Mouse (Mus musculus): ENCODE results near the gene Zzef1. TPM values are rescaled to one million over a fixed set of nuclear protein-coding genes. Genes with fewer than 3 reads are reported as not detected.
A peak's percentile ranks its signal among the peaks of the same experiment; 100 is the strongest.

The Zzef1 gene
- polyA plus RNA-seq, 1 experiment from 2014 or later = 10.6 TPM

- H3K4me3 ChIP-seq = no peak overlapping the region
- no peak overlapping the region for H3K9ac ChIP-seq
- H3K36me3 ChIP-seq = no peaks in the 10 kb centered on the region
- 76% methylated on average over 7 of the region's 7 CpGs for WGBS
- H3K9me3 ChIP-seq = no peaks in the 10 kb centered on the region
- no peak overlapping the region for H3K4me2 ChIP-seq
- H3K27ac ChIP-seq = no peak overlapping the region
- H3K27me3 ChIP-seq = no peaks in the 10 kb centered on the region
- H3K4me1 ChIP-seq = peaks cover 20% of the 10 kb centered on the region
- ATAC-seq (ENCODE audit: insufficient number of reproducible peaks, insufficient read depth, low FRiP score, low TSS enrichment, low read depth) = no peak
Measured at GRCm38 (mm10) chr11:72948254-72948653, 152.2 kb downstream of the Zzef1 start.

- Histone ChIP-seq H3K9ac (no peak overlapping the region), H3K27ac (no peak overlapping the region), H3K4me3 (no peak overlapping the region), H3K36me3 (no peaks in the 10 kb centered on the region), H3K27me3 (no peaks in the 10 kb centered on the region), H3K9me3 (no peaks in the 10 kb centered on the region), H3K4me2 (no peak overlapping the region), H3K4me1 (peaks cover 16% of the 10 kb centered on the region)
- 70% methylated on average over 22 of the region's 22 CpGs for WGBS
- no peak for ATAC-seq (ENCODE audit: insufficient number of reproducible peaks, insufficient read depth, low FRiP score, low TSS enrichment, low read depth)
Measured at GRCm38 (mm10) chr11:72951137-72952000, 155.3 kb downstream of the Zzef1 start.

DNA sequence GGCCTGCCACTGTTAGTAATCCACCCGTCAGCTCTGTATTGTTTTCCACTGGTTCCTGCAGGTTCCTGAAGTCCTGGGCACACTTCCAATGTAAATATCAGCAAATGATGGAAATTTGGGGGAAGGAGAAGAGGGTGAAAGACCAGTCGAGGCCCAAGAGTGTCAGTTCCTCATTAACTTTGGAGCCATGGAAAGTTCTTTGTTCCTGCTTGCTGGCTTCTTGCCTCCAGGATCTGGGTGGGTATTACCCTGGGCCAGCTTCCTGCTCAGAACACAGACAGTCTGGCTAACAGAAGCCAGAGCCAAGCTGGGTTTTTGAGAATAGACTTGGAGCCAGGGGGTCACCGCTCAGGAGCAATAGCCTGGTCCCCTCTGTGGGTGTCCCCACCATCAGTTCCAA is 156.2 kb downstream of the Zzef1 start:
- WGBS = 55% methylated on average over 3 of the region's 3 CpGs
- no peak for ATAC-seq (ENCODE audit: insufficient number of reproducible peaks, insufficient read depth, low FRiP score, low TSS enrichment, low read depth)
- Histone ChIP-seq H3K36me3 (no peaks in the 10 kb centered on the region), H3K27ac (no peak overlapping the region), H3K4me2 (no peak overlapping the region), H3K9me3 (no peaks in the 10 kb centered on the region), H3K4me3 (no peak overlapping the region), H3K4me1 (peaks cover 9% of the 10 kb centered on the region; the same call in 1 of the 2 replicates), H3K9ac (no peak overlapping the region), H3K27me3 (no peaks in the 10 kb centered on the region)

DNA sequence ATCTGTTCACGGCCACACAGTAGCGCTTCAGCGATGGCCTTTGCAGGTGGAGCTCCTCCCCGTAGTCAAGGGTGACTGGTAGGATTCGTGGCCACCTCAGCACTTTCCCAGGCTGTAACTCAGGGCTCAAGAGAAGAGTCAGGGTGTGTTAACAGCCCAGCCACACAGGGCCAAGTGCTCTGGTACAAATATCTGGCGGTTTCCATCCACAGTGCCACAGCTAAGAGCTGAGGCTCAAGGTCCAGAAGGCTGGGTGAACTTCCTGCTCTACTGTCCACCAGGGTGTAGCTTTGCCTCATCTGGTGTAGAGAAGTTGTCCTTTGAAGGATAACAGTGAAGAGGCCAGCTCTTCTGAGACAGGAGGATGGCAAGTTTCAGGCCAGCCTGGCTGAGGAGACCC is 156.7 kb downstream of the Zzef1 start:
- Histone ChIP-seq H3K27ac (no peak overlapping the region), H3K4me2 (no peak overlapping the region), H3K9me3 (no peaks in the 10 kb centered on the region), H3K4me3 (no peak overlapping the region), H3K36me3 (no peaks in the 10 kb centered on the region), H3K4me1 (0 out of 2 replicates have a peak, but pooled peaks cover 8% of the 10 kb centered on the region), H3K9ac (peak overlapping the region; percentile 21; the same call in 1 of the 2 replicates), H3K27me3 (peaks cover 3% of the 10 kb centered on the region; the same call in 1 of the 2 replicates)
- 91% methylated on average over 6 of the region's 6 CpGs for WGBS
- ATAC-seq (ENCODE audit: insufficient number of reproducible peaks, insufficient read depth, low FRiP score, low TSS enrichment, low read depth) = no peak

DNA sequence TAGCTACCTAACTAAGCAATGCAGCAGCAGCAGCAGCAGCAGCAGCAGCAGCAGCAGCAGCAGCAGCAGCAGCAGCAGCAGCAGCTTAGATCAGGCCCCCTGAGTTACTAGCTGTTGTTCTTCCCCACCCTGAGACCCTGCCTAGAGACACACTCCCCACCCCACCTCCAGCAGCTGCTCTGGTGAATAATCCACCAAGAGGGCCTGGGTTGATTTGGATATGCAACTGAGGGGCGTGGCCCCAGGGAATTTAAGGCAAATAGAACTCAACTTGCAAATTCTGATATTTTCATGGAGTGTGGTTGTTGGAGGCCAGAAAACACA is 157.1 kb downstream of the Zzef1 start:
- H3K9me3 ChIP-seq = no peaks in the 10 kb centered on the region
- H3K36me3 ChIP-seq = no peaks in the 10 kb centered on the region
- no peak overlapping the region; the same call in 1 of the 2 replicates for H3K27ac ChIP-seq
- no peak overlapping the region for H3K4me2 ChIP-seq
- 68% methylated on average over 1 of the region's 1 CpGs for WGBS
- 0 out of 2 replicates have a peak, but pooled peaks cover 8% of the 10 kb centered on the region for H3K4me1 ChIP-seq
- H3K27me3 ChIP-seq = peaks cover 3% of the 10 kb centered on the region; the same call in 1 of the 2 replicates
- ATAC-seq (ENCODE audit: insufficient number of reproducible peaks, insufficient read depth, low FRiP score, low TSS enrichment, low read depth) = no peak
- H3K4me3 ChIP-seq = no peak overlapping the region
- H3K9ac ChIP-seq = peak overlapping the region; percentile 21; the same call in 1 of the 2 replicates

DNA sequence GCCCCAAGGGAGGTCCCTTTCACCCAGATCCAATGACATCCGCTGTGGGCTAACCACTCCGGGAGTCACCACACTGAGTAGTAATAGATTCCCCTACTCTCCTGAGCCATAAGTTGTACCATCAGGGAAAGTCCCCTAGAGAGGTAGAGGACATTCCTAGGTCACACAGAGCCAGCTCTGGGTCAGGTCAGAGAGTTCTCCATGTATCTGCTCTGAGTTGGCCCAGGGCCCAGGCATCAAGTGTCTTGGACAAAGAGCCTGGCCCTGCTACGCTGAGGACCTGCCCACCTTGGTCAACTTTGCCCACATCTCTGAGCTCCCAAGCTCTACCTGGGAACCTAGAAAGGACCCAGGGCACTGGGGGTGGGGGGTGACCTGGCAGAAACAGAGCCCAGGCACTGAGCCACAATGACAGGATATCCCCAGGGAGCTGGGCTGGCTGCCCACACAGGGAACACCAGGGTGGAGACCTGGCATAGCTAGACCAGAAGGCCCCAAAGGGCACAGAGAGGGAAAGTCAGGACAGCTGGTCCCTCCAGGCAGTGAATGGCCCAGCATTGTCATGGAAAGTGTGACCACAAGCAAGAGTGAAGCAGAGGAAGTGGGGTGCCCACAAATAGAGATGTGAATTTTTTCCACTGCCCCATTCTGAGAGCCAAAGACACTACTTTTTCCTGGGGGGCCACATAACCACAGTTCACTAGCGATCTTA is 157.6 kb downstream of the Zzef1 start:
- Histone ChIP-seq H3K27ac (no peak overlapping the region; the same call in 1 of the 2 replicates), H3K4me2 (no peak overlapping the region), H3K27me3 (peaks cover 3% of the 10 kb centered on the region; the same call in 1 of the 2 replicates), H3K36me3 (no peaks in the 10 kb centered on the region), H3K9ac (no peak overlapping the region; the same call in 1 of the 2 replicates), H3K4me3 (no peak overlapping the region), H3K9me3 (no peaks in the 10 kb centered on the region), H3K4me1 (0 out of 2 replicates have a peak, but pooled peaks cover 8% of the 10 kb centered on the region)
- 87% methylated on average over 4 of the region's 4 CpGs for WGBS
- ATAC-seq (ENCODE audit: insufficient number of reproducible peaks, insufficient read depth, low FRiP score, low TSS enrichment, low read depth) = no peak

GRCm38 (mm10) chr11:72954216-72954615 is 158.2 kb downstream of the Zzef1 start:
- H3K9me3 ChIP-seq = no peaks in the 10 kb centered on the region
- no peaks in the 10 kb centered on the region for H3K36me3 ChIP-seq
- peaks cover 8% of the 10 kb centered on the region for H3K27me3 ChIP-seq
- 0 out of 2 replicates have a peak, but pooled peaks cover 8% of the 10 kb centered on the region for H3K4me1 ChIP-seq
- H3K4me3 ChIP-seq = no peak overlapping the region
- 84% methylated on average over 4 of the region's 4 CpGs for WGBS
- no peak overlapping the region for H3K4me2 ChIP-seq
- no peak overlapping the region for H3K9ac ChIP-seq
- no peak for ATAC-seq (ENCODE audit: insufficient number of reproducible peaks, insufficient read depth, low FRiP score, low TSS enrichment, low read depth)
- no peak overlapping the region for H3K27ac ChIP-seq

GRCm38 (mm10) chr11:72955339-72955974 is 159.4 kb downstream of the Zzef1 start:
- 0 out of 2 replicates have a peak, but pooled peaks cover 8% of the 10 kb centered on the region for H3K4me1 ChIP-seq
- no peak overlapping the region for H3K9ac ChIP-seq
- peaks cover 20% of the 10 kb centered on the region for H3K27me3 ChIP-seq
- no peak overlapping the region for H3K4me2 ChIP-seq
- no peak for ATAC-seq (ENCODE audit: insufficient number of reproducible peaks, insufficient read depth, low FRiP score, low TSS enrichment, low read depth)
- no peak overlapping the region for H3K4me3 ChIP-seq
- no peaks in the 10 kb centered on the region for H3K36me3 ChIP-seq
- no peaks in the 10 kb centered on the region for H3K9me3 ChIP-seq
- 60% methylated on average over 5 of the region's 5 CpGs for WGBS
- H3K27ac ChIP-seq = no peak overlapping the region

- no peak overlapping the region for H3K4me3 ChIP-seq
- peaks cover 17% of the 10 kb centered on the region for H3K4me1 ChIP-seq
- no peak overlapping the region for H3K9ac ChIP-seq
- no peak overlapping the region for H3K27ac ChIP-seq
- H3K27me3 ChIP-seq = peaks cover 39% of the 10 kb centered on the region
- ATAC-seq (ENCODE audit: insufficient number of reproducible peaks, insufficient read depth, low FRiP score, low TSS enrichment, low read depth) = no peak
- WGBS = 48% methylated on average over 2 of the region's 2 CpGs
- no peaks in the 10 kb centered on the region for H3K36me3 ChIP-seq
- no peak overlapping the region for H3K4me2 ChIP-seq
- H3K9me3 ChIP-seq = no peaks in the 10 kb centered on the region
Measured at GRCm38 (mm10) chr11:72957318-72957717, 161.3 kb downstream of the Zzef1 start.

DNA sequence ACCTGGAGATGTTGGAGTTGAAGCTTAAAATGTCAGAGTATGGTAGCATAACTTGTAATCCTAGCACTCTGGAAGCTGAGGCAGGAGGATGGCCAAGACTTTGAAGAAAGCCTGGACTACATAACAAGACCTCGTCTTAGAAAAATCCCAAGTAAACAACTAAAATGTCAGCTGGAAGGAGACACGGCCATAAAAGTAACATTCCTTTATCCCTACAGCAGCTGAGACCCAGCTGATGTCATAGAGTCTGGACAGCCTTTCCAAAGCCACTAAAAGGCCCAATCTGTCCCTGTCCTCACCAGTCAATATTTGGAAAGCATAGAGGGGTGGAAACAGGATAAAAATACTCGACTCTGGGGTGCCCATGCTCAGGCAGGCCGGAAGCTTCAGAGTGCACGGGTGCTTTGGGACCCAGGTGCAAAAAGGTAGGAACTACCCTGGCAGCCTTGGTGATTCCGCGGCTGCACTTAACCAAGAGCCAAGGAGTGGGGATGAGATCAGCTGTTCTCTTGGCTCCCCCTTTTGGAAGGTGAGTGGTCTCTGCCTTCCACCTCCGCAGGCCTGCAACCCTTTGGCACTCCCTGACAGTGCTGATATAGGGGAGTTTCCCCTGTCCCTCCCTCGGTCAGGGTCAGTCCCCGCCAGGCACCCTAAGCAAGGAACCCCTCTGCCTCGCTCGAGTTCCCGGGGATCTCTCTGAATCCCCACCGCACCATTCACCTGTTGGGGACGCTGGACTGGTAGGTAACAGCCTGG is 164.1 kb downstream of the Zzef1 start:
- 12% methylated on average over 15 of the region's 15 CpGs for WGBS
- Histone ChIP-seq H3K4me3 (no peak overlapping the region), H3K27ac (no peak overlapping the region), H3K36me3 (no peaks in the 10 kb centered on the region), H3K9ac (no peak overlapping the region), H3K4me2 (peak overlapping the region; percentile 64; the same call in 1 of the 2 replicates), H3K9me3 (no peaks in the 10 kb centered on the region), H3K4me1 (peaks cover 9% of the 10 kb centered on the region), H3K27me3 (peaks cover 57% of the 10 kb centered on the region)
- ATAC-seq (ENCODE audit: insufficient number of reproducible peaks, insufficient read depth, low FRiP score, low TSS enrichment, low read depth) = no peak

DNA sequence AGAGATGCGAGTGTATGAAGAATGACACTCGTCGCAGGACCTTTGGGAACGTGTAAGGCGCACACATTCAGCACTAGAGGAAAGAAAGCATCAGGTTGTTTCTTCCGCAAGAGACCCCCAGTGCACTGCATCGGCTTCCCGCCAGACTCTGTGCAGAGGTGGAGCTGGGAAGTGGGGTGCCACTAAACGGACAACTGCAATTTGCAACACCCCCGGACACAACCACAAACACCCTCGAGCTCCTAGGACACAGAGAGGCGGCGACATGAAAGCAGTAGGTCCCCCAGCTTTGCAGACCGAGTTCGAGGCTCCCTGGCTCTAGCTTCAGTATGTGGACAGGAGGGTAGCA is 164.7 kb downstream of the Zzef1 start:
- H3K27ac ChIP-seq = no peak overlapping the region
- WGBS = 3% methylated on average over 15 of the region's 15 CpGs
- H3K27me3 ChIP-seq = peaks cover 57% of the 10 kb centered on the region
- no peak overlapping the region for H3K9ac ChIP-seq
- H3K9me3 ChIP-seq = no peaks in the 10 kb centered on the region
- no peak for ATAC-seq (ENCODE audit: insufficient number of reproducible peaks, insufficient read depth, low FRiP score, low TSS enrichment, low read depth)
- no peaks in the 10 kb centered on the region for H3K36me3 ChIP-seq
- H3K4me1 ChIP-seq = peaks cover 9% of the 10 kb centered on the region
- peak overlapping the region; percentile 64 for H3K4me2 ChIP-seq
- H3K4me3 ChIP-seq = peak overlapping the region; percentile 40
